Mouse (Mus musculus) heart, embryonic 10.5 days (tissue): ENCODE measurements around the gene Fam76b. TPM values are rescaled to one million over a fixed set of nuclear protein-coding genes. Genes with fewer than 3 reads are reported as not detected.

Experiments
- DNase-seq: peaks from one replicate; pipeline ENCODE4 v3.0.0-alpha.2; 2017; ENCODE audit warnings: low spot score
- H3K27ac ChIP-seq: fragments of 300-500 bp; sonication (generic); 2 replicates; pipeline ENCODE4 v1.5.1; 2016; ENCODE audit warnings: mild to moderate bottlenecking
- H3K27me3 ChIP-seq: fragments of 300-500 bp; sonication (generic); 2 replicates; pipeline ENCODE4 v1.6.1; 2016; ENCODE audit warnings: mild to moderate bottlenecking; ENCODE audit not compliant: poor library complexity, insufficient read depth, severe bottlenecking
- H3K36me3 ChIP-seq: fragments of 300-500 bp; sonication (generic); 2 replicates; pipeline ENCODE4 v1.6.1; 2016; ENCODE audit warnings: mild to moderate bottlenecking, moderate library complexity
- H3K4me1 ChIP-seq: fragments of 300-500 bp; sonication (generic); 2 replicates; pipeline ENCODE4 v1.6.1; 2016; ENCODE audit warnings: mild to moderate bottlenecking
- H3K4me3 ChIP-seq: fragments of 300-500 bp; sonication (generic); 2 replicates; pipeline ENCODE4 v1.5.1; 2016; ENCODE audit warnings: mild to moderate bottlenecking, moderate library complexity
- H3K9me3 ChIP-seq: fragments of 300-500 bp; sonication (generic); 2 replicates; pipeline ENCODE4 v1.6.1; 2016; ENCODE audit warnings: mild to moderate bottlenecking, moderate library complexity
- WGBS: fragments of 180-500 bp; shearing (Covaris S2); methylation state at CpG from one replicate; pipeline ENCODE4 v1.1.7; 2016; 5-methylcytosine and 5-hydroxymethylcytosine counted together
- polyA plus RNA-seq: library from polyadenylated mRNA; unstranded; fragments of >200 nt; fragmentation: Nextera tagmentation; extraction: Ambion mirVana; gene quantifications from 2 replicates; pipeline ENCODE4 v1.2.1, GENCODE M21; 2016

The Fam76b gene
- polyA plus RNA-seq, 1 experiment from 2014 or later = 18.9 TPM

DNA sequence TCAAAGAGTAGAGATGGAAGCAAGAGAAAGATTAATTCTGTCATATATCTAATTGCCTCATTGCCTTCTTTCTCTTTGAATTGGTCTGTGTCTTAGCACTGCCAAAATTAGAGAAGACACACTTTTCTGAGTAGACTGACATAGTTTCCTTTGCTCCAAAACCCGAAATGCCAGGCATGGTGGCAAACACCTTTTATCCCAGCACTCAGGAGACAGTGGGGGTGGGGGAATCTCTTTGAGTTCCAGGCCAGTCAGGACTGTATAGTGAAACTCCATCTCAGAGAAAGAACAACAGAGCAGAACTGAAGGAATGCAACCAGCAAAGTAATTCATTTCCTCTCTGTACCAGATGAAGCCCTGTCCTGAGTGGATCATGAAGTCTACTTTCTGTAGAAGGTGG, 53.2 kb downstream of the Fam76b start:
- Histone ChIP-seq H3K4me3 (no peak overlapping the region), H3K9me3 (no peaks in the 10 kb centered on the region), H3K27me3 (no peaks in the 10 kb centered on the region), H3K27ac (no peak overlapping the region), H3K4me1 (peaks cover 8% of the 10 kb centered on the region; the same call in 1 of the 2 replicates), H3K36me3 (no peaks in the 10 kb centered on the region)
- WGBS = 29% methylated on average over 1 of the region's 1 CpGs
- DNase-seq = no peak

DNA sequence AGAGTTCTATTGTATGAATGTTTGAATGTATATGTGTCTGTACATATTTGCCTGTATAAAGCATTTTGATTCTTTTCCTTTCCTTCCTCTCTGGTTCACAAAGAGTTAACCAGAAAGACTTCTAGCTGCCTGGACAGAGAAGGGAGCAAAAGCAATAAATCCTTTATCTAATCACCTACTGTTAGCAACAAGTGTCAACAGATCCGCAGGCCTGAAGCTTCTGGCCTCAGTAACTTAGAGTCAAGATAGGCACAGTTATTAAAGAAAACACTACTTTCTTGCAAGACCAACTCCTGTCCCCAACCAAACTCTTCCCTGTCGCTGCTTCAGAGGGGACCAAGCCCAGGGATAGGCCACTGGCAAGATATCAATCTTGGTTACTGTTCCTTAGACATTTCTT, 55.0 kb downstream of the Fam76b start:
- Histone ChIP-seq H3K27ac (no peak overlapping the region), H3K9me3 (no peaks in the 10 kb centered on the region), H3K4me1 (peaks cover 8% of the 10 kb centered on the region; the same call in 1 of the 2 replicates), H3K4me3 (no peak overlapping the region), H3K27me3 (no peaks in the 10 kb centered on the region), H3K36me3 (no peaks in the 10 kb centered on the region)
- no peak for DNase-seq
- 8% methylated on average over 2 of the region's 2 CpGs for WGBS

DNA sequence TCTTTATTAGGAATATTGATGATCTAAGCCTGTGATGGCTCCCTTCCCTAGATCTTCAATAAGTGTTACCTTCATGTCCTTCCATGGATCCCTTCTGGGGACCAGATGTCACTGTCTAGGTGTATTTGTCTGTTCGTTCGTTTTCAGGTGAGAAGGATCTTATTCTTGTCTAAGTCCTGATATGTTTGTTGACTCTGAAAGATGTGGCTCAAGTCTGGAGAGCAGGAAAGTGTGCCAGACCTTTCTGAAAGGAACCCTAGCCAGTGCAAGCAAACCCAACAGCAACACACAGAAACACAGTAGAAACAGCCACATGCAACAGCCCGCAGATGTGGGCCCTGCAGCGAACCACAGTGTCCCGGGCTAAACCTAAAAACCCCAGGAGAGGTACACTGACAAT, 61.5 kb downstream of the Fam76b start:
- no peaks in the 10 kb centered on the region for H3K4me1 ChIP-seq
- no peak overlapping the region for H3K4me3 ChIP-seq
- no peaks in the 10 kb centered on the region for H3K36me3 ChIP-seq
- H3K27me3 ChIP-seq = peaks cover 17% of the 10 kb centered on the region
- peaks cover 6% of the 10 kb centered on the region for H3K9me3 ChIP-seq
- WGBS = 67% methylated on average over 5 of the region's 5 CpGs
- no peak for DNase-seq
- no peak overlapping the region for H3K27ac ChIP-seq

DNA sequence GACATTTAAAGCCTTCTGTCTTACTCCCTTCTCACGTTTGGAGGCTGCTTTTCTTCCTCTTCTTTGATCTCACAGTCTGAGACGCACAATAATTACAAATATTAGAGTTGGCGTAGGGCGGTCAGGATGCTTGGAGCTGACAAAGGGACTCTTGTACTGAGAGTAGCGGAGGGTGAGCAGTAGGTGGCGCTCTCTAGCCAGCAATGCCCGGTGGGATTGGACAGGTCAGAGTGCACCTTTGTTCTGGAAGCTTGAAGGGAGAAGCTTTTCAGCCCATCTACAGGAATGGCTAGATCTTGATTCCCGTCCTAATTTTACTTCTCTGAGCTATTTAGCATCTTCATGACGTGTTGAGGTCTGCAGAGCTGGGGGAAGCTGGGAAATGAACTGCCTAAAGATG, 62.1 kb downstream of the Fam76b start:
- 16% methylated on average over 9 of the region's 9 CpGs for WGBS
- H3K27ac ChIP-seq = no peak overlapping the region

DNA sequence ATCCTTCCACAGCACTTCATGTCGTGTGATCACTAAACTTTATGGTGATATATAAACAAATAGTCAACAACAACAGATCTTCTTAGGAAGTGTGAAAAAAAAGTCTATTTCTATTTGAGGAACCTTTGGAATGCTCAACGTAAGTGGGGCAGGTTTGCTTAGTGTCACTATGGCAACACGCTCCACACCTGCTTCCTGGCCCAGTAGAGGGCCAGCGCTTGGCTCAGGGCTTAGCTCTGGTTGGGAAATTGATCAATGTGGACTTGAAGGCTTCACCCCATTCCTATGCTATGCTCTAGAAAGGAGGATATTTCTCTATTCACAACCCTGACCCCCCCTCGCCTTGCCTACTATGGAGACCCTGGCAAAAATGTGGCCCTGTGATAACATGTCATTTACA, 62.7 kb downstream of the Fam76b start:
- Histone ChIP-seq H3K36me3 (no peaks in the 10 kb centered on the region), H3K4me1 (no peaks in the 10 kb centered on the region), H3K4me3 (no peak overlapping the region), H3K27me3 (peaks cover 17% of the 10 kb centered on the region), H3K9me3 (peaks cover 6% of the 10 kb centered on the region), H3K27ac (no peak overlapping the region)
- no peak for DNase-seq
- 47% methylated on average over 5 of the region's 5 CpGs for WGBS

More for the DNA sequence above, 62.1 kb downstream of the Fam76b start:
- DNase-seq = peak; percentile 90
- H3K36me3 ChIP-seq = no peaks in the 10 kb centered on the region
- no peaks in the 10 kb centered on the region for H3K4me1 ChIP-seq
- peaks cover 6% of the 10 kb centered on the region for H3K9me3 ChIP-seq
- H3K4me3 ChIP-seq = no peak overlapping the region
- H3K27me3 ChIP-seq = peaks cover 17% of the 10 kb centered on the region

DNA sequence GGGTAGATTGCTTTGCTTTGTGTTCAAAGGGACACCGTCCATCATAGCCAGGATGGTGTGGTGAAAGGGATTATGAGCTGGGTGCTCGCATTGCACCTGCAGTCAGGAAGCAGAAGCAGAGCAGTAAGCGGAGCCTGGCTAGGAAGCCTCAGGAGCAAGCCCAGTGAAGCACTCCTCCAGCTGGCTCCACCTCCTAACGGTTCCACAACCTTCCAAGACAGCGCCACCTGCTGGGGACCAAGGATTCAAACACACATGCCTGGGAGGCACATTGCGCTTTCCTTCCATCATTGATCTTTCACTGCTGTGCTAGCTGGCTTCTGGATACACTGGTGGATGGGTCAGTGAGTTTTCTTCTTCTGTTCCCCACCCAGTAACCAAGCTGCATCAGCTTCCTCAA, 64.4 kb downstream of the Fam76b start:
- H3K36me3 ChIP-seq = no peaks in the 10 kb centered on the region
- H3K4me3 ChIP-seq = no peak overlapping the region
- H3K27me3 ChIP-seq = peaks cover 17% of the 10 kb centered on the region
- no peak for DNase-seq
- no peaks in the 10 kb centered on the region for H3K4me1 ChIP-seq
- H3K27ac ChIP-seq = no peak overlapping the region
- 94% methylated on average over 6 of the region's 6 CpGs for WGBS
- H3K9me3 ChIP-seq = peaks cover 6% of the 10 kb centered on the region

DNA sequence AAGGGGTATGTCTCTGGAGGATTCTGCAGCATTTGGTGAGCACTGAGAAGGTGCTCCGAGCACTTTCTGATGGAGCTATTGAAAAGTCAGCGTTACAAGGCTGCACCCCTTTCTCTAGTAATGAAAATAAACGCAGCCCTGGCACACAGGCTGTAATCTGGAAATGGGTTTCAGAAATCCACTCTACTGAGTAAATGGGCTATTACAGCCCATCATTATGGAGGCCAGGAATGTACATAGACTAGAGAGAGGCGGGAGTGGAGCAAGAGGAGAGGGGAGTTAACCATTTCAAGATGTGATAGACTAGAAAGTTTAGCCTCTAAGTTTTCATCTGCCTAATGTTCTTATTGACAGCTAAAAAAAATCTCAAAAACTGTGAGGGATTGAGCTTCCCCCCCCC, 65.5 kb downstream of the Fam76b start:
- H3K27me3 ChIP-seq = peaks cover 12% of the 10 kb centered on the region
- 64% methylated on average over 4 of the region's 4 CpGs for WGBS
- H3K27ac ChIP-seq = no peak overlapping the region
- H3K4me1 ChIP-seq = no peaks in the 10 kb centered on the region; the same call in 1 of the 2 replicates
- H3K36me3 ChIP-seq = no peaks in the 10 kb centered on the region
- peaks cover 6% of the 10 kb centered on the region for H3K9me3 ChIP-seq
- DNase-seq = no peak
- no peak overlapping the region for H3K4me3 ChIP-seq

DNA sequence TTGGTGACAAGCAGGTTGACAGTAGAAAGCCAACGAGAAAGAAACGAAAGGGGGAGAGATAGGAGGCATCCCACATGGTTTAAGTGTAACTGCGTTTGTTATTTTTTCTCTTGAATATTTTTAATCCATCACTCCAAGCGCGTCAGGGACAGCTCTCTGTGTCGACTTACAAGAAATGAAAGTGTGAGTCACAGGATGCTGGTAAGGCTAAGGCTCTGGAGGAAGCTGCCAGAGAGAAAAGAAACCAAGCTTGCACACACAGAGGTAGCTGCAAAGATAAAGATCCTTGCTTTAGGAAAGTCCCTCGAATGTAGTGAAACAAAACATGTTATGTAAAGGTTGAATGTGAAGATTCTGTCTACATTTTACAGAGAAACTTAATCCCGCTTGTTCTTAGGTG, 67.0 kb downstream of the Fam76b start:
- peaks cover 10% of the 10 kb centered on the region for H3K4me1 ChIP-seq
- H3K27ac ChIP-seq = no peak overlapping the region
- 39% methylated on average over 8 of the region's 8 CpGs for whole genome bisulfite sequencing
- peaks cover 6% of the 10 kb centered on the region for H3K9me3 ChIP-seq
- H3K36me3 ChIP-seq = no peaks in the 10 kb centered on the region
- no peak overlapping the region for H3K4me3 ChIP-seq
- H3K27me3 ChIP-seq = no peaks in the 10 kb centered on the region
- no peak for DNase-seq

DNA sequence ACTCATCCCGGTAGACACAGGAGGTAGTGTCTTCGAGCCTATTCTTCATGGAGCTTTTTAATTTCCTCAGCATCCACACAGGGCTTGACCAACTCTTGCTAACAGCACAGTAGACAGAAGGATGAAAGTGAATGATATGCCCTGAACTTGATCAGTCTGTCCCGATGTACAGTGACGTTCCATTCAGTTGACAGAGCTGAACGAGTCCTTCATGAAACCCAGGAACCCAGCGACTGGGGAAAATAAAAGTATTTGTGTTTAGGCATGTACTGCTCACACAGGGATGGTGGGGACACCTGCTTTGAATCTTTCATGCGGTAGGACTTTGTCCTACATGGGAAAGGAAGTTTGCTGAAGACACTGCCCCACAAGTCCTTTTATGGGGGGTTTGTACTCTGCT, 67.4 kb downstream of the Fam76b start:
- H3K36me3 ChIP-seq = no peaks in the 10 kb centered on the region
- peaks cover 10% of the 10 kb centered on the region for H3K4me1 ChIP-seq
- peaks cover 6% of the 10 kb centered on the region for H3K9me3 ChIP-seq
- H3K4me3 ChIP-seq = no peak overlapping the region
- 88% methylated on average over 7 of the region's 7 CpGs for WGBS
- no peak for DNase-seq
- H3K27me3 ChIP-seq = no peaks in the 10 kb centered on the region
- no peak overlapping the region for H3K27ac ChIP-seq

DNA sequence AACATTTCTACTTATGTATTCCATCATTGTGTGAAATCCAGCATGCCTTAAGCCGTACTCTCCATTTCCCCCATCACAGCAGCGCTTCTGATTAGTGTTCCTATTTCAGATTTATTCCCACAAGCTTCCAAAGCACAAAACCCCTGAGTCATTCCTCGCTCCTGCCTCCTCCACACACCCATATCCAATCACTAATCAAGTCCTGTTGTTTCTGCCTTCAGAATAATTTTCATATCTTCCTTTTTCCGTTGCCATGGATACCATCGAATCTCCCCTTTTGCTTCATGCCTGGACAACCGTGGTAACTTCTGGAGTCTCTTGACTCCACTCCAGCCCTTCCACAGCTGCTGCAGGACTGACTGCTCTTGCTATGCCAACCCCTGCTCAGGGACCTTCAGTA, 68.5 kb downstream of the Fam76b start:
- Histone ChIP-seq H3K36me3 (no peaks in the 10 kb centered on the region), H3K4me3 (no peak overlapping the region), H3K27ac (no peak overlapping the region), H3K4me1 (peaks cover 10% of the 10 kb centered on the region), H3K9me3 (peaks cover 6% of the 10 kb centered on the region), H3K27me3 (no peaks in the 10 kb centered on the region)
- DNase-seq = no peak
- 72% methylated on average over 6 of the region's 6 CpGs for WGBS

DNA sequence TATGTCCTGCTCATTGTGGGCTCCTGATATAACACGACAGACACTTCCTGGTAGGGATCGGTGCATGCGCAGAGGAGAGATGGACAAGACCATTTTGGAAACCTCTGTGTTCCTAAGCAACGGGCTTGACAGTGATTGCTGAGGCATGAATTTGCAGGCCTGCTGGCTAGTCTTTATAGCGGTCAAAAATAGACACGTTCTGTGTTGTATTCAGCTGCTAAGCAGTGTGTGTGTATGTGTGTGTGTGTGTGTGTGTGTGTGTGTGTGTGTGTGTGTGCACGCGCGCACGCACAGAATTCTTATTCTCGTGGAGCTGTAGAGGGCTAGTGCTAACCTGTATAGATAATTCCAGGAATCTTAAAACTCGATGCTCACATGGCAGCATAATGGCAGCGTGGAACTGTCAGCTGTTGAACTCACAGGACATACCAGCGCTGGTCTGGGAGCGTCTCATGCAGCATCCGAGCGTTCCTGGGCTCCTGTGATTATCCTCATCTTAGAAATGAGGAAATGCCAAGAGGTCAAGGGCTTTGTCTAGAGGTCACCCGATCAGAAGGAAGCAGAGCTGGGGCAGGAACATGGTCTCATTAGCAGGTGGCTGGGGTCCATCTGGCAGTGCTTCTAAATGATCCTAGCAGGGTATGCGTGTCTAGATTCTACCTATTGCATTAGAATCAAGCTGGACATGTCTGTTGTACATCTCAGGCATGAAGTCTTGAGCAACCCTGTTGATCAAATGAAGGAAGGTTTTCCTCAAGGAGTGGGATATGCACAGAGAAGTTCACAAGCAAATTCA, 71.2 kb downstream of the Fam76b start:
- Histone ChIP-seq H3K9me3 (no peaks in the 10 kb centered on the region), H3K36me3 (no peaks in the 10 kb centered on the region), H3K27ac (peak overlapping the region; percentile 47; the same call in 1 of the 2 replicates), H3K4me3 (no peak overlapping the region), H3K27me3 (no peaks in the 10 kb centered on the region), H3K4me1 (peaks cover 10% of the 10 kb centered on the region)
- WGBS = 64% methylated on average over 19 of the region's 19 CpGs
- DNase-seq = peak; percentile 77

DNA sequence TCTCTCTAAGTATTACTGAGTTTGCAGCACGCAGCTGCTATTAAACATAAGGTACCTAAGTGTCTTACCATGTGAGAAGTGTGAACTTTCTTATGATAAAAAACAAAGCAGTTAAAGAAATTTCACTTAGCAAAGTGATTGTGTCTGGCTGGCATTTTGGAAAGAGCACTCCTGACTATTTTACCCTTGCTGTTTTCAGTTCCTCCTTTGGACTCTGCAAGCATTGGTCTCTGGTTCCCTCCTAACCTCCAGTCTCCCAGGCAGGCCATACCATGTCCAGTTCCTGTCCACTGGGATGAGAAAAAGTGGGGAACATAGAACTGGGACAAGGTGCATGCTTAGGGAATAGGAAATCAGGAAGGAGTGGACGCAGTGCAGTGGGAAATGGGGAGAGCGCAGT, 74.5 kb downstream of the Fam76b start:
- H3K27me3 ChIP-seq = no peaks in the 10 kb centered on the region
- DNase-seq = no peak
- peaks cover 15% of the 10 kb centered on the region for H3K4me1 ChIP-seq
- H3K9me3 ChIP-seq = no peaks in the 10 kb centered on the region
- H3K27ac ChIP-seq = no peak overlapping the region
- H3K4me3 ChIP-seq = no peak overlapping the region
- no peaks in the 10 kb centered on the region for H3K36me3 ChIP-seq
- WGBS = 91% methylated on average over 3 of the region's 3 CpGs

DNA sequence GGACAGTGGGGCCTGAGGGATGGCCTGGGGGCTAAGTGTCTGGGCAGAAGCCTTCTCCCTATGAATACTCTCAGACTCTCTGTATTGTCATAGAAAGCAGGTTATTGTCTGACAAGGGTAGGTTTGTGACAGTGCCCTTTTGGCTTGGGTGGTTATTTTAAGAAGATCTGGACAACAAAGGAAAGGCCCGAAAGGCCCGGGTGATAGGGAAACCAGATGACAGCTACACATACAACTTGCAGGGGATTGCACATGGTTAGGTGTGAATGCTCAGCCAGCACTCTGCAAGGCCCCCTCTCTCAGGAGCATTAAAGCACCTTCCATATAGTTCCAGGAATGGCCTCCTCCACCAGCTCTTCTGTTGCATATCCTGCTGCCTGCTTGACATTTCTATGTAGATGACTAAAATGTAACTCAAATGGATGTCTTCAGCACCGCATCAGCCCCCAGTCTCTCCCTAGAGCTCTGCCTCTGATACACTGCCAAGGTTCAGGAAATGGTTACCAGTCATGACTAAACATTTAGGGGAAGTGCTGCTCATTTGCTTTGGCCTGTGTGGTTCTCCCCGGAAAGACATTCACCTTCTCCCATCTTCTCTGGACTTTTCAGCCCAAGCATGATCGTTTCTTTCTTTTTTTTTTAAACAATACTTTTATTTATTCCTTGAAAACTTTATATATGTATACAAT, 76.7 kb downstream of the Fam76b start:
- Histone ChIP-seq H3K27ac (no peak overlapping the region), H3K4me3 (no peak overlapping the region), H3K27me3 (no peaks in the 10 kb centered on the region), H3K36me3 (no peaks in the 10 kb centered on the region), H3K9me3 (no peaks in the 10 kb centered on the region), H3K4me1 (0 out of 2 replicates have a peak, but pooled peaks cover 5% of the 10 kb centered on the region)
- WGBS = 73% methylated on average over 5 of the region's 5 CpGs
- DNase-seq = no peak
